Mouse (Mus musculus) MEL (cell line): ENCODE measurements around the gene Cbfa2t2.
A peak's percentile ranks its signal among the peaks of the same experiment; 100 is the strongest.

Source experiments
- CHD1 ChIP-seq: IDR thresholded peaks from 2 replicates; pipeline ENCODE4 v1.6.1; 2012; ENCODE audit warnings: low read depth, mild to moderate bottlenecking, inconsistent platforms, low read length, improper control_type of control experiment
- CTCF ChIP-seq, 3 experiments: IDR thresholded peaks in 2 of 3; conservative IDR thresholded peaks in 1 of 3; 2 replicates each; pipeline ENCODE4 v1.5.1; 2011 to 2012; ENCODE audit warnings: low read length in 3 of 3, low read depth in 2 of 3, mild to moderate bottlenecking in 2 of 3, improper control_type of control experiment in 1 of 3, inconsistent platforms in 1 of 3, mixed read lengths in 1 of 3, moderate library complexity in 1 of 3; ENCODE audit not compliant: control insufficient read depth in 1 of 3, insufficient read depth in 1 of 3, poor library complexity in 1 of 3, severe bottlenecking in 1 of 3
- EP300 ChIP-seq, 2 experiments: IDR thresholded peaks; 2 replicates each; pipeline ENCODE4 v1.6.1; 2011; ENCODE audit warnings: improper control_type of control experiment in 2 of 2, low read length in 2 of 2, low read depth in 1 of 2, mild to moderate bottlenecking in 1 of 2
- POLR2A ChIP-seq, 2 experiments: IDR thresholded peaks; 2 replicates each; pipeline ENCODE4 v1.6.1; 2011 to 2012; ENCODE audit warnings: low read length in 2 of 2, mild to moderate bottlenecking in 2 of 2, control low read depth in 1 of 2, improper control_type of control experiment in 1 of 2, low read depth in 1 of 2, moderate library complexity in 1 of 2; ENCODE audit not compliant: control insufficient read depth in 1 of 2, insufficient read depth in 1 of 2, poor library complexity in 1 of 2
- SIN3A ChIP-seq: IDR thresholded peaks from 2 replicates; pipeline ENCODE4 v1.6.1; 2012; ENCODE audit warnings: low read length, improper control_type of control experiment, inconsistent platforms

- TF ChIP-seq EP300 (IDR thresholded peaks at IDR 0.05; ENCODE audit: low read depth in 1 of 2, low read length in 2 of 2): no peak
- no peak for TF ChIP-seq CHD1
- peak in 2 of 3 experiments; percentile 21 to 49; a peak in 3 of 6 replicates for TF ChIP-seq CTCF (IDR thresholded peaks at IDR 0.05 in 2 of 3, conservative IDR thresholded peaks at IDR 0.05 in 1 of 3; ENCODE audit: control insufficient read depth in 1 of 3, insufficient read depth in 1 of 3, low read depth in 2 of 3, low read length in 3 of 3, poor library complexity in 1 of 3, severe bottlenecking in 1 of 3)
- no peak for TF ChIP-seq SIN3A
- no peak for TF ChIP-seq POLR2A (IDR thresholded peaks at IDR 0.05; ENCODE audit: control insufficient read depth in 1 of 2, insufficient read depth in 1 of 2, low read depth in 1 of 2, low read length in 2 of 2, poor library complexity in 1 of 2)
These were observed 105.3 kb downstream of the Cbfa2t2 start for GRCm38 (mm10) chr2:154541630-154542029.
